Mouse (Mus musculus) E14TG2a.4 (cell line): ENCODE results near the gene Xrcc4.

ENCODE experiments used
- H3K27me3 ChIP-seq: 2 replicates; pipeline ENCODE4 v1.6.1; 2014; ENCODE audit warnings: low read length, control low read depth; ENCODE audit not compliant: insufficient read depth
- H3K36me3 ChIP-seq: 2 replicates; pipeline ENCODE4 v1.6.1; 2014; ENCODE audit warnings: low read length, control low read depth; ENCODE audit not compliant: insufficient read depth
- H3K4me1 ChIP-seq: replicated peaks from 2 replicates; pipeline ENCODE4 v1.6.1; 2014; ENCODE audit warnings: low read depth, low read length, control low read depth
- H3K4me3 ChIP-seq: replicated peaks from 2 replicates; pipeline ENCODE4 v1.5.1; 2014; ENCODE audit warnings: mild to moderate bottlenecking, low read length
- H3K9me3 ChIP-seq: 2 replicates; pipeline ENCODE4 v1.6.1; 2014; ENCODE audit warnings: low read length, control low read depth
- CTCF ChIP-seq: conservative IDR thresholded peaks from 2 replicates; pipeline ENCODE4 v1.5.1; 2014; ENCODE audit warnings: low read length
- NANOG ChIP-seq: IDR thresholded peaks from 2 replicates; pipeline ENCODE4 v1.6.1; 2014; ENCODE audit warnings: borderline replicate concordance, low read length, mixed read lengths
- POU5F1 ChIP-seq: IDR thresholded peaks from 2 replicates; pipeline ENCODE4 v1.6.1; 2014; ENCODE audit warnings: low read length, borderline replicate concordance

Xrcc4 gene

DNA sequence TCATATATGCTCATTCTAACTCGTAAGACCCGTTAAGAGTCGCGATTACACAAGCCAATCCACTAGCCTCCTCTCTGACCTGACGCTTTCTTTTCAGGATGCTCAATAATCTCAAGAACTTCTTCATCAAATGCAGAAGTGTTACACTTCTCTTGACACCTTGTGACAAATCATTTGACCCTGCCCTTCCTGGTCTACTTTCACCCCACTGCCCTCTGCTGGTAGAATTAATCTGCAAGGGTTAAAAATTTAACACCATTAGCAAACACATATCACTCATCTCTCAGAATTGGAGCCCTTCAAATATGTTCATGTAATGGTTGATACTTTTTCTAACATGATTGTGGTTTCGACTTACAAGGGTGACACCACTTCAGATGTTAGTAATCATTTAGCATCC, 37.7 kb downstream of the Xrcc4 start:
- TF ChIP-seq CTCF (peak; percentile 34), NANOG (no peak), POU5F1 (no peak)
- H3K9me3 ChIP-seq, result no peaks in the 10 kb centered on the region
- no peaks in the 10 kb centered on the region for H3K36me3 ChIP-seq
- no peak overlapping the region for H3K4me3 ChIP-seq
- no peaks in the 10 kb centered on the region for H3K27me3 ChIP-seq
- H3K4me1 ChIP-seq, result no peaks in the 10 kb centered on the region

DNA sequence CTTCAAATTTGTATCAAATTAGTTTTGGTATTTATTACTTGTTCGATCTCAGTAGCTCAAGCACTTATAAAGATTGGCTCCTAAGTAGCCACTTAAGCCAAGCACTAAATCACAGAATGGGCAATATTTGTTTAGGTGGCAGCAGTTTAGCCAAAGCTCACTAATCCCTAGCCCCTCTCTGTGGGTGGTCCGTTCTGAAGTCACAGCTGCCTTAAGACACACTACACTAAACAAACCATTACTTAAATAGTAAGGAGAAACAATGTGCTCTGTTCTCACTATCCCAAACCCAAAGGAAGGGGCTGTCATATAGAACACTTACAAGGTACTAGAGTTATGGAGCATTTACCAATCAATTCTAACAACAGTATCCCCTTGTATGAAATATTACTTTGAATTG, 49.8 kb downstream of the Xrcc4 start:
- H3K9me3 ChIP-seq, result no peaks in the 10 kb centered on the region
- H3K27me3 ChIP-seq, result no peaks in the 10 kb centered on the region
- H3K36me3 ChIP-seq, result no peaks in the 10 kb centered on the region
- H3K4me3 ChIP-seq, result no peak overlapping the region
- TF ChIP-seq POU5F1 (no peak), NANOG (no peak), CTCF (no peak)
- no peaks in the 10 kb centered on the region for H3K4me1 ChIP-seq

DNA sequence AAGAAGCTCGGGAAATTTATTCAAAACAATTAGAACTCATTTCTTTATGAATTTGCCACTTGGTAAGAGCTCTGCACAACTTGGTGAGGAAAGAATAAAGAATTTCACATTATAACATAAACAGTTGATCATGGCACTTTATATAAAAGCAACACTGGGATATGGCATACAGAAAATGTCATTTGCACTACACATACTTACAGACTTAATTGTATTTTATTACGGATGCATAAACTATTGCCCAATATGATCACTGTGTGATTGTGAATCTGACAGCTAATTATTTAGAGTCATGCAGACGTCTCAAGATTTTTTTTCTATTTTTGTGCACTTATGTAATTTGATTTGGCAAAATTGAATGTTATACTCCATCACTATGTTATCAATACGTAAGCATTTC, 56.4 kb downstream of the Xrcc4 start:
- Histone ChIP-seq H3K4me1 (no peaks in the 10 kb centered on the region), H3K36me3 (no peaks in the 10 kb centered on the region), H3K4me3 (no peak overlapping the region), H3K9me3 (no peaks in the 10 kb centered on the region), H3K27me3 (no peaks in the 10 kb centered on the region)
- TF ChIP-seq CTCF, result no peak
- TF ChIP-seq NANOG, result no peak
- TF ChIP-seq POU5F1, result no peak

DNA sequence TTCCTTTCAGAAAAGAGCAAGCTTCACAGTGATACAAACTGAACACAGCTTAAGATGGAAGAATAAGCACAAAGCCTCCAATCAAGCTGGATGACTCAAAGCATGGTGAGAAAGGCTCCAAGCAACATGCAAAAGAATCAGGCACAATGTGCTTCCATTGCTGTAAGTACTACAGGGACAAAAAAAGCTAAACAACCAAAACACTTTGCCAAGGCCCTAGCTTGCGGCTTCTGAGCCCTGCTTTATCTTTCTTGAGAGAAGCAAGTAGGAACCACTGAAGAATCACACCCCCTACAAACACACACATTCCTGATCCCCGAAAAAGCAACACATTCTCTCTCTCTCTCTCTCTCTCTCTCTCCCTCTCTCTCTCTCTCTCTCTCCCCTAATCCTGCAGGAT, 56.9 kb downstream of the Xrcc4 start:
- no peaks in the 10 kb centered on the region for H3K9me3 ChIP-seq
- no peaks in the 10 kb centered on the region for H3K36me3 ChIP-seq
- no peaks in the 10 kb centered on the region for H3K4me1 ChIP-seq
- no peaks in the 10 kb centered on the region for H3K27me3 ChIP-seq
- H3K4me3 ChIP-seq, result no peak overlapping the region
- no peak for TF ChIP-seq POU5F1
- no peak for TF ChIP-seq NANOG
- TF ChIP-seq CTCF, result no peak

DNA sequence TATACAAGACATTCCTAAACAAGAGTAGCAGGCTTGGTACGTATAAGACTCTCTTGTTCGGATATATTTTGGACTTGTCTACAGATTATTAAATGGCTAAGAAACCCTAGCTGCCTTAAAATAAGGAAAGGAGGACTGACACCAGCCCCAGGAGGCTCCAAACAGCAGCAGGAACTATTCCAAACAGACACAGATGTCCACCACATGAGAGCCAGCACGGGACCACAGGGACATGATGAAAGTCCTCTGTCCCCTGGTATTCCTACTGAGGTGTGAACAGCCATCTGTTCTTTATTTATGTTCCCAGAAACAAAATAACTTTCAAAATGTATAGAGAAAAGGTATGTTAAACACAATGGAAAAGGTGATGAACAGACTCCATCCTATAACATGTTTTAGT, 58.5 kb downstream of the Xrcc4 start:
- Histone ChIP-seq H3K4me1 (no peaks in the 10 kb centered on the region), H3K4me3 (no peak overlapping the region), H3K27me3 (no peaks in the 10 kb centered on the region), H3K9me3 (no peaks in the 10 kb centered on the region), H3K36me3 (no peaks in the 10 kb centered on the region)
- TF ChIP-seq POU5F1 (no peak), NANOG (no peak), CTCF (no peak)

DNA sequence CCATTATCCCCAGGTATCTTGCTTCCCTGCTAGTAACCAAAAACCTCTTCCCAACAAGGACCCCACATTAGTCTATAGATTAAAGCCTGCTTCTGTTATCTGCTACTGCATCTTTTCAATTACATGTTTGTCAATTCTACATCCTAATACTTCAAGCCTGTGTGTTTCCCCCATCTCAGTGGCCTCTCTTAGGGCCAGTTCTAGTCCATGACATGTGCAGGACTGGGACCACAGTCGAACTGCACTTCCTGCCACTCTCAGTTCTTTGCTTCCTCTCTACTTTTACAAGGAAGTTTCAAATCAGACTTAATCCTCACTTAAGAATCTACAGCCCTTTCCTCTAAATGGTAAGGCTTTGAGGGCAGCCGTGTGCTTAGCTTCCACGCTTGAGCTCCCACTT, 76.8 kb downstream of the Xrcc4 start:
- no peaks in the 10 kb centered on the region for H3K36me3 ChIP-seq
- H3K27me3 ChIP-seq, result no peaks in the 10 kb centered on the region
- H3K4me3 ChIP-seq, result no peak overlapping the region
- no peak for TF ChIP-seq CTCF
- no peaks in the 10 kb centered on the region for H3K9me3 ChIP-seq
- no peaks in the 10 kb centered on the region for H3K4me1 ChIP-seq

DNA sequence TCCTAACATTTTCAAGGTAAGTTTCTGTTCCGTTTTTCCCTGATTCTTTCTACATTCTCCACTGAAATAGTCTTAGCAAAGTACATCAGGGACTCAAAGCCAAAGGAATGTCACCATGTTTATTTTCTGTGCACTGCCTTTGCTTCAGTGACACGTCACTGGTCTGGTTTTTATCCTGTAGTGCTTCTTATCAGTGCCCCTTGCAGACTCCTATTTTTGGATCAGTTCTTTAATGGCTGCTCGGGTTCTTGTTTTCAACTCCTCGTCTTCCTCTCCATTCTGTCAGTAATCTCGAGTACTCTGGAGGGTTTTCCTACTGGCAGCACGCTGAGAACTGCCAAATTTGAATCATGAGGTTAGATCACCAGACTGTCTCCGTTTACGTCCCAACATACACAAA, 77.2 kb downstream of the Xrcc4 start:
- TF ChIP-seq POU5F1, result no peak
- no peak for TF ChIP-seq NANOG
- TF ChIP-seq CTCF, result no peak
- no peaks in the 10 kb centered on the region for H3K9me3 ChIP-seq
- H3K36me3 ChIP-seq, result no peaks in the 10 kb centered on the region
- H3K4me3 ChIP-seq, result no peak overlapping the region
- no peaks in the 10 kb centered on the region for H3K4me1 ChIP-seq
- H3K27me3 ChIP-seq, result no peaks in the 10 kb centered on the region

DNA sequence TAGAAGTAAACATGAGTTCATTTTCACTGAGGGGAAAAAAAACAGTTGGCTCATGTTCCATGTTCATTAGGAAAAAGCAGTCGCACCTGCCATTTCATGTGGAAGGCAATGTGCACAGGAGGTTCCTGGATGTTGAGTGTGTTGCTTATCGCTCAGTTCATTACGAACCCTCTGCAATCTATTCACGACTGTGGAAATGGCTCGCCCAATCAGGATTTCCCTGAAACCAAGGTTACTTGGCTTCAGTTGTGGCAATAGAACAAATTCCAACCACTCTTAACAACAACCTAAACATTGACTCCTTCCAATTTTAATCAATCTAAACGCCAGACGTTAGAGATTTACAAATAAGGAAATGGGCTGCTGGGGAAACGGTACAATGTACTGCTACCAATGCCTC, 78.3 kb downstream of the Xrcc4 start:
- Histone ChIP-seq H3K4me3 (no peak overlapping the region), H3K4me1 (no peaks in the 10 kb centered on the region), H3K27me3 (no peaks in the 10 kb centered on the region), H3K36me3 (no peaks in the 10 kb centered on the region), H3K9me3 (no peaks in the 10 kb centered on the region)
- TF ChIP-seq CTCF (no peak), POU5F1 (no peak), NANOG (no peak)

DNA sequence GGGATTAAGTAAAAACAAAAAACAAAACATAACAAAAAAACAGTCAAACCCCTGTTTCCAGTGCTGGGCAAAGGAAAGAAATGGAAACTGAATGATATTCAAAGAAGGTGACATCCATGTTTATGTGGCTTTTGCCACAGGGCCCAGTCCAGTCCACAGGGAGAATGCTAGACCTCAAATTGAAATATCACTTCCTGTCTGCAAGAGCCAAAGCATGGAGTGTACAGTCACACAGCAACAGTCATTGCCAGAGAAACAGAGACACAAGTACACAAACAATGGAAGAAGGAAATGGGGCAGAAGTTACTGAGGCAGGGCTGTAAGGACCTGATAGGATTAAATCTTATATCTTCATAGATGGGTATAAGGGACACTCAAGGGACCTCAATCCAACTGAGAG, 79.6 kb downstream of the Xrcc4 start:
- Histone ChIP-seq H3K36me3 (no peaks in the 10 kb centered on the region), H3K4me3 (no peak overlapping the region), H3K4me1 (no peaks in the 10 kb centered on the region), H3K27me3 (no peaks in the 10 kb centered on the region), H3K9me3 (no peaks in the 10 kb centered on the region)
- TF ChIP-seq CTCF (no peak), POU5F1 (no peak), NANOG (no peak)
